Mouse (Mus musculus) ES-Bruce4 (cell line): ENCODE data around the gene Vamp2.

Experiments used
- CTCF ChIP-seq: IDR thresholded peaks from one replicate; pipeline ENCODE4 v1.8.1; 2011; ENCODE audit warnings: low read depth, low read length
- EP300 ChIP-seq: IDR thresholded peaks from 2 replicates; pipeline ENCODE4 v1.6.1; 2011; ENCODE audit warnings: low read depth, low read length; ENCODE audit not compliant: insufficient read depth
- POLR2A ChIP-seq: IDR thresholded peaks from one replicate; pipeline ENCODE4 v1.8.1; 2011; ENCODE audit warnings: low read length; ENCODE audit not compliant: insufficient read depth

GRCm38 (mm10) chr11:69123693-69124497, 35.6 kb downstream of the Vamp2 start:
- no peak for TF ChIP-seq CTCF
- TF ChIP-seq POLR2A, result no peak
- TF ChIP-seq EP300, result 0 out of 2 replicates have a peak, but pooled peaks have one; percentile 16
